Mouse (Mus musculus): ENCODE measurements at regions not wholly inside any gene's neighbourhood (a gene's known extent, or its start where the extent isn't known, plus 50 kb on each side); places are given as distances from the start of the nearest gene placed in this dataset.

- DNase-seq (ENCODE audit: low read depth in 1 of 2, low spot score in 2 of 2): no peak
Observed at GRCm38 (mm10) chr1:151113199-151113598, 69.1 kb upstream of the Gm47985 start.

- DNase-seq (ENCODE audit: low read depth in 1 of 2, low spot score in 2 of 2): no peak
Observed at GRCm38 (mm10) chr1:151118530-151118929, 63.8 kb upstream of the Gm47985 start.

GRCm38 (mm10) chr1:151118982-151119381 is 63.4 kb upstream of the Gm47985 start:
- DNase-seq (ENCODE audit: low read depth in 1 of 2, low spot score in 2 of 2): no peak

- no peak for DNase-seq (ENCODE audit: low read depth in 1 of 2, low spot score in 2 of 2)
Observed at GRCm38 (mm10) chr1:151119566-151119965, 62.8 kb upstream of the Gm47985 start.

- no peak for DNase-seq (ENCODE audit: low read depth in 1 of 2, low spot score in 2 of 2)
Observed at GRCm38 (mm10) chr1:151121686-151122085, 60.7 kb upstream of the Gm47985 start.

GRCm38 (mm10) chr1:151123964-151124363 is 58.4 kb upstream of the Gm47985 start:
- DNase-seq (ENCODE audit: low read depth in 1 of 2, low spot score in 2 of 2): no peak

DNA sequence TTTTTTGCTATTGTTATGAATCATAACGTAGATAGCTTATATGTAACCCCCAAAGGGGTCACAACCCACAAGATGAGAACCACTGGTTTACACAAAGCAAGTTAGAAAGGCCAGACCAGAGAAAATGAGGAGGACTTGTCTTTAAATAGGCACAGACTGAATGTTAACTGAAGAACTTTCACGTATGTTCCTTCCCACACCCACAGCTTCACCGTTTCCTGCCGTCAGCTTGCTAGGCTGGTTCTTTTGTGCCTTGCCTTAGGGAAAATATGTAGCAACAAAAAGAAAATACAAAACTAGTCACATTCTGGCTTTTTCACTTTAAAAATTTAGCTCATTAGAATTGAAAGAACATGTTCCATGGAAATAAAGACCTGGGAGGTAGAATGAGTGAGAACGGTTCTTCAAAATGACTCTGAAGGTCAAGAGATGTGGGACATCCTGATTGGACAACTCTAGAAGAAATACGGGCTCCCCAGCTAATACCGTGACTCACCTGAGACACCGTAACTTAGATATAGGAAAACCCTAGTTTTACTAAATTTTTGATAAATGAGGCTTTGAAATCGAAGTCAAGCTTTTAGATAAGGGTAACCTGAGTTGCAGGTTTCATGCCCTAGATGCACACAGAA is 57.2 kb upstream of the Gm47985 start:
- no peak for DNase-seq (ENCODE audit: low read depth in 1 of 2, low spot score in 2 of 2)

DNA sequence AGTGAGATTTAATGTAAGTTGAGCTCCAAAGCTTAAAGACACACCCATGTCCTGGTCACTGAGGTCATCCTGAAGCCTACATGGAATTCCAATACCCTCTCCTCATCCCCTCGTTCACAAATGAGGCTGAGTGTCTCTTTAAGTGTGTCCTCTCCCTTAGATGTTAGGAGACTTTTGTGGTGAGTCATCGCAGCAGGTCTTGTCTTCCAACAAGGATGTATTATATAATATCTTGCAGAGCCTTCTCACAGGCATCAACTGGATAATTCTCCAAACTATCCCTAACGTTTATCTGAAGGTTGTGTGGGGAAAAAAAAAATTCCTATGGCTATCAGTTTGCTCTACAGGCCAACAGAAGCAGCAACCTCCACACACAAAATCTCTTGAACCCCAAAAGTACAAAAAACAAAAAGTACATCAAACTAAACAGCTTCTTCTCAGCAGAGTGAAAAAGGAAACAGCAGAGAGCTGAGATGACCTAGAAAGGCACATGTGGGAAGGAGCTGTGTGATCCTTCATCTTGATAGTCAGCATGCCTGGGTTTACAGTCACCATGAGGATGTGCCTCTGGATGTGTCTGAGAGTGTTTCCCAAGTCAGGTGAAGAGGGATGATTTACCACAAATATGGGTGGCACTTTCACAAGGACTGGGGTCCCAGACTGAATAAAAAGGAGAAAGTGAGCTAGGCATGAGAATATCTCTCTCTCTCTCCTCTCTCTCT is 56.4 kb upstream of the Gm47985 start:
- no peak for DNase-seq (ENCODE audit: low read depth in 1 of 2, low spot score in 2 of 2)

DNA sequence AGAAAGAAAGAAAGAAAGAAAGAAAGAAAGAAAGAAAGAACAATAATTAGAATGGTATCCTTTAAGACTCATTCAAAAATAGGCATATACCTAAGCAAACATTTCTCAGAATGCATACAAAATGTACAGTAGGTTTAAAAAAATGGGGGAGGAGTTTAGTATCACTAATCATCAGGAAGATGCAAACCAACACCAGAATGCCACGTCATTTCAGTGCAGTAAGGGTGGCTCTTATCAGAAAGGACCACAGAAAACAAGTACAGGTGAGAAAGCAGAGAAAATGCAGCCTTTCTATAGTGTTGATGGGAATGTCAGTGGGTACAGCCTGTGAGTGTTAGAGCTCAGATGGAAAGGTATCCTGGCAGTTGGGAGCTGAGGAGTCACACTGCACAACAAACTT is 55.6 kb upstream of the Gm47985 start:
- no peak for DNase-seq (ENCODE audit: low read depth in 1 of 2, low spot score in 2 of 2)

DNA sequence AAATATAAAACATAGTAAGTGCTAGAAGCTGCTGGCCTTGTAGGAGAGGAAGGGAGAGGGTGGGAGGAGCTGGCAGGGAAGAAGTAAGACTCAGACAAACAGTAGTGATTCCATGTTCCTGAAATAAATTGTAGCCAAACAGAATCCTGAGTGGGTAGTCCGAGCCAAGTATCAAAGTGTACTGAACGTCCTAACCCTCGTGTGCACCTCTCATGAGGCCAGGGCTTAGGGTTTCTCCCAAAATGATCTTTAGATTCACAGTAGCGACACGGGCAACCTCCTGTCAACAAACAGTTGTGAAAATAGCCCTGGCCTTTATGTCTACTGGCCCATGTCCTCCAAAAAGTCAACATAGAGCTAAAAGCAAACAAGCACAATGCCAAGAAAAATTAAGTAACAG is 54.3 kb upstream of the Gm47985 start:
- DNase-seq (ENCODE audit: low read depth in 1 of 2, low spot score in 2 of 2): no peak

GRCm38 (mm10) chr1:151128955-151129354 is 53.4 kb upstream of the Gm47985 start:
- no peak for DNase-seq (ENCODE audit: low read depth in 1 of 2, low spot score in 2 of 2)

GRCm38 (mm10) chr1:151130036-151130435 is 52.3 kb upstream of the Gm47985 start:
- no peak for DNase-seq (ENCODE audit: low read depth in 1 of 2, low spot score in 2 of 2)

DNA sequence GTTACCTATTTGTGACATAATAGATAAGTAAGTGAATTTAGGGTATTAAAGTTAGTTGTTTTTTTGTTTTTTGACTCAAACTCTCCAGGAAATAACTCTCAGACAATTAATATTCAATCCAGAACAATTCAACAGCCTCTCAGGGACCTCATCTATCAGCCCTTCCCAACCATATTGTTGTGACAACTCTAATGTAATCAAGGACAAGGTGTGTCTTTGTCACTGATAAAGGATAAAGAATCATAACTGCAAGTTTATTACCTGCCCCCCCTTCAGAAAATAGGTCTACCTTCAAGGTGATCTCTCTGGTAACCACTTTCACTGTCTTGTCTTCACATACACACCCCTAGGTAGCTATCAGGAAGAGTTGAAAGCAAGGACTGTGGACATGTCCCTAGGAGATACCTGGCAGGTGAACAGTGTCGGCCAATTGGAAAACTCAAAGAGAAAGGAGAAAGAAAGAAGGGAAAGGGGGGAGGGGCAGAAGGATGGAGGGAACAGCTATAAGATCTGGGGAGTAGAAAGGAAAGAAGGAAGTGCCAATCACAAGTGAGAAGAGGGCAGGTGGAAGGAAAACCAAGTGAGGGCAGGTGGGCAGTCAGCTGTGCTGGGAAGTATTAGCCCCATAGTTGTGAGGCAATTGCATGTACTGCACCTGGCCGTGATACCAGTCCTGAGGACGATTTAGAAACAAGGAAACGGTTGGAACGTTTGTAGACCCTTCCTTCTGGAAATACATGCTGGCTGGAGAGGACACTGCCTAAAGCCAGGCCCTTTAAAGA is 51.3 kb upstream of the Gm47985 start:
- DNase-seq (ENCODE audit: low read depth in 1 of 2, low spot score in 2 of 2): no peak

GRCm38 (mm10) chr1:151131627-151132284 is 50.6 kb upstream of the Gm47985 start:
- no peak for DNase-seq (ENCODE audit: low read depth in 1 of 2, low spot score in 2 of 2)

Data from monocyte, adult 2 months (primary cell).